Mouse (Mus musculus): ENCODE measurements at regions not wholly inside any gene's neighbourhood (a gene's known extent, or its start where the extent isn't known, plus 50 kb on each side); places are given as distances from the start of the nearest gene placed in this dataset.

GRCm38 (mm10) chr5:74821969-74822368 is 119.3 kb upstream of the Lnx1 start:
- no peak overlapping the region for H3K27ac ChIP-seq (ENCODE audit: insufficient read depth, low read depth, low read length)
- H3K4me1 ChIP-seq (ENCODE audit: control insufficient read depth, insufficient read depth, low read length), result no peaks in the 10 kb centered on the region
- no peak overlapping the region for H3K4me3 ChIP-seq (ENCODE audit: insufficient read depth, low read depth, low read length)
- TF ChIP-seq POLR2A (IDR thresholded peaks at IDR 0.05; ENCODE audit: low read depth, low read length) (no peak), CTCF (conservative IDR thresholded peaks at IDR 0.05; ENCODE audit: insufficient read depth, insufficient read length, low read depth, low read length) (no peak)
- no peaks in the 10 kb centered on the region for H3K27me3 ChIP-seq (replicated peaks; ENCODE audit: control insufficient read depth, insufficient read depth, low read length)
- H3K36me3 ChIP-seq (ENCODE audit: control insufficient read depth, insufficient read depth, low read length), result no peaks in the 10 kb centered on the region
- WGBS, result 67% methylated on average over 4 of the region's 4 CpGs
- no peak for DNase-seq

- Histone ChIP-seq H3K4me3 (ENCODE audit: insufficient read depth, low read depth, low read length) (no peak overlapping the region), H3K36me3 (ENCODE audit: control insufficient read depth, insufficient read depth, low read length) (no peaks in the 10 kb centered on the region), H3K4me1 (ENCODE audit: control insufficient read depth, insufficient read depth, low read length) (0 out of 2 replicates have a peak, but pooled peaks cover 2% of the 10 kb centered on the region), H3K27me3 (replicated peaks; ENCODE audit: control insufficient read depth, insufficient read depth, low read length) (no peaks in the 10 kb centered on the region), H3K27ac (ENCODE audit: insufficient read depth, low read depth, low read length) (no peak overlapping the region)
- WGBS, result 41% methylated on average over 5 of the region's 5 CpGs
- no peak for TF ChIP-seq POLR2A (IDR thresholded peaks at IDR 0.05; ENCODE audit: low read depth, low read length)
- no peak for TF ChIP-seq CTCF (conservative IDR thresholded peaks at IDR 0.05; ENCODE audit: insufficient read depth, insufficient read length, low read depth, low read length)
- peak; percentile 70 for DNase-seq
Measured at GRCm38 (mm10) chr5:74816523-74816922, 113.8 kb upstream of the Lnx1 start.

- 26% methylated on average over 3 of the region's 3 CpGs for WGBS
- H3K36me3 ChIP-seq (ENCODE audit: control insufficient read depth, insufficient read depth, low read length), result no peaks in the 10 kb centered on the region
- no peak overlapping the region for H3K27ac ChIP-seq (ENCODE audit: insufficient read depth, low read depth, low read length)
- no peak overlapping the region for H3K4me3 ChIP-seq (ENCODE audit: insufficient read depth, low read depth, low read length)
- H3K4me1 ChIP-seq (ENCODE audit: control insufficient read depth, insufficient read depth, low read length), result 0 out of 2 replicates have a peak, but pooled peaks cover 5% of the 10 kb centered on the region
- no peaks in the 10 kb centered on the region for H3K27me3 ChIP-seq (replicated peaks; ENCODE audit: control insufficient read depth, insufficient read depth, low read length)
- DNase-seq, result peak; percentile 95
- TF ChIP-seq CTCF (conservative IDR thresholded peaks at IDR 0.05; ENCODE audit: insufficient read depth, insufficient read length, low read depth, low read length) (no peak), POLR2A (IDR thresholded peaks at IDR 0.05; ENCODE audit: low read depth, low read length) (no peak)
Measured at GRCm38 (mm10) chr5:74813396-74813795, 110.7 kb upstream of the Lnx1 start.

- 0 out of 2 replicates have a peak, but pooled peaks cover 5% of the 10 kb centered on the region for H3K4me1 ChIP-seq (ENCODE audit: control insufficient read depth, insufficient read depth, low read length)
- no peaks in the 10 kb centered on the region for H3K36me3 ChIP-seq (ENCODE audit: control insufficient read depth, insufficient read depth, low read length)
- H3K27ac ChIP-seq (ENCODE audit: insufficient read depth, low read depth, low read length), result no peak overlapping the region
- no peak for DNase-seq
- 72% methylated on average over 7 of the region's 7 CpGs for WGBS
- no peaks in the 10 kb centered on the region for H3K27me3 ChIP-seq (replicated peaks; ENCODE audit: control insufficient read depth, insufficient read depth, low read length)
- TF ChIP-seq POLR2A (IDR thresholded peaks at IDR 0.05; ENCODE audit: low read depth, low read length) (no peak), CTCF (conservative IDR thresholded peaks at IDR 0.05; ENCODE audit: insufficient read depth, insufficient read length, low read depth, low read length) (no peak)
- H3K4me3 ChIP-seq (ENCODE audit: insufficient read depth, low read depth, low read length), result no peak overlapping the region
Measured at GRCm38 (mm10) chr5:74811046-74811445, 108.3 kb upstream of the Lnx1 start.

GRCm38 (mm10) chr5:74807581-74808221 is 105.0 kb upstream of the Lnx1 start:
- TF ChIP-seq POLR2A (IDR thresholded peaks at IDR 0.05; ENCODE audit: low read depth, low read length) (no peak), CTCF (conservative IDR thresholded peaks at IDR 0.05; ENCODE audit: insufficient read depth, insufficient read length, low read depth, low read length) (no peak)
- H3K36me3 ChIP-seq (ENCODE audit: control insufficient read depth, insufficient read depth, low read length), result no peaks in the 10 kb centered on the region
- no peak overlapping the region for H3K27ac ChIP-seq (ENCODE audit: insufficient read depth, low read depth, low read length)
- H3K4me3 ChIP-seq (ENCODE audit: insufficient read depth, low read depth, low read length), result no peak overlapping the region
- H3K27me3 ChIP-seq (replicated peaks; ENCODE audit: control insufficient read depth, insufficient read depth, low read length), result no peaks in the 10 kb centered on the region
- H3K4me1 ChIP-seq (ENCODE audit: control insufficient read depth, insufficient read depth, low read length), result 0 out of 2 replicates have a peak, but pooled peaks cover 3% of the 10 kb centered on the region
- no peak for DNase-seq
- 78% methylated on average over 5 of the region's 5 CpGs for WGBS

- Histone ChIP-seq H3K27me3 (replicated peaks; ENCODE audit: control insufficient read depth, insufficient read depth, low read length) (no peaks in the 10 kb centered on the region), H3K36me3 (ENCODE audit: control insufficient read depth, insufficient read depth, low read length) (no peaks in the 10 kb centered on the region), H3K4me3 (ENCODE audit: insufficient read depth, low read depth, low read length) (no peak overlapping the region), H3K27ac (ENCODE audit: insufficient read depth, low read depth, low read length) (no peak overlapping the region), H3K4me1 (ENCODE audit: control insufficient read depth, insufficient read depth, low read length) (no peaks in the 10 kb centered on the region)
- WGBS, result 83% methylated on average over 9 of the region's 10 CpGs
- no peak for DNase-seq
- TF ChIP-seq POLR2A (IDR thresholded peaks at IDR 0.05; ENCODE audit: low read depth, low read length) (no peak), CTCF (conservative IDR thresholded peaks at IDR 0.05; ENCODE audit: insufficient read depth, insufficient read length, low read depth, low read length) (no peak)
Measured at GRCm38 (mm10) chr5:74801946-74802345, 99.2 kb upstream of the Lnx1 start.

- Histone ChIP-seq H3K27me3 (replicated peaks; ENCODE audit: control insufficient read depth, insufficient read depth, low read length) (no peaks in the 10 kb centered on the region), H3K36me3 (ENCODE audit: control insufficient read depth, insufficient read depth, low read length) (no peaks in the 10 kb centered on the region), H3K4me1 (ENCODE audit: control insufficient read depth, insufficient read depth, low read length) (no peaks in the 10 kb centered on the region), H3K4me3 (ENCODE audit: insufficient read depth, low read depth, low read length) (no peak overlapping the region), H3K27ac (ENCODE audit: insufficient read depth, low read depth, low read length) (no peak overlapping the region)
- TF ChIP-seq CTCF (conservative IDR thresholded peaks at IDR 0.05; ENCODE audit: insufficient read depth, insufficient read length, low read depth, low read length) (no peak), POLR2A (IDR thresholded peaks at IDR 0.05; ENCODE audit: low read depth, low read length) (no peak)
- 58% methylated on average over 9 of the region's 9 CpGs for WGBS
- DNase-seq, result no peak
Measured at GRCm38 (mm10) chr5:74800351-74800750, 97.6 kb upstream of the Lnx1 start.

Measured in kidney, adult 2 months (tissue).